Mouse (Mus musculus): ENCODE measurements around the gene Nptn.
A peak's percentile ranks its signal among the peaks of the same experiment; 100 is the strongest.
"Not testable (repeated sequence)": the region's sequence is repeated elsewhere in the genome, so short reads cannot be mapped to it uniquely, and the experiment has no call there.

The Nptn gene

GRCm38 (mm10) chr9:58560211-58560610, 21.8 kb upstream of the Nptn start:
- no peak for DNase-seq (ENCODE audit: low read depth, low spot score)

- not testable (repeated sequence) for DNase-seq (ENCODE audit: low read depth, low spot score)
Observed at GRCm38 (mm10) chr9:58565945-58566344, 16.1 kb upstream of the Nptn start.

- peak; percentile 31 for DNase-seq (ENCODE audit: low read depth, low spot score)
Observed at GRCm38 (mm10) chr9:58567682-58568081, 14.4 kb upstream of the Nptn start.

GRCm38 (mm10) chr9:58571001-58571400, 11.0 kb upstream of the Nptn start:
- no peak for DNase-seq (ENCODE audit: low read depth, low spot score)

GRCm38 (mm10) chr9:58578669-58579068, 3.4 kb upstream of the Nptn start:
- DNase-seq (ENCODE audit: low read depth, low spot score) = peak; percentile 70

GRCm38 (mm10) chr9:58580453-58581195, 1.4 kb upstream of the Nptn start:
- DNase-seq (ENCODE audit: low read depth, low spot score) = not testable (repeated sequence)

- no peak for DNase-seq (ENCODE audit: low read depth, low spot score)
Observed at GRCm38 (mm10) chr9:58581283-58581930, 633 bp upstream of the Nptn start.

- peak; percentile 20 for DNase-seq (ENCODE audit: low read depth, low spot score)
Observed at GRCm38 (mm10) chr9:58582581-58583266, 684 bp downstream of the Nptn start.

GRCm38 (mm10) chr9:58583267-58583641, 1.2 kb downstream of the Nptn start:
- peak; percentile 33 for DNase-seq (ENCODE audit: low read depth, low spot score)

GRCm38 (mm10) chr9:58584323-58584722, 2.3 kb downstream of the Nptn start:
- no peak for DNase-seq (ENCODE audit: low read depth, low spot score)

- no peak for DNase-seq (ENCODE audit: low read depth, low spot score)
Observed at GRCm38 (mm10) chr9:58588657-58589056, 6.6 kb downstream of the Nptn start.

- no peak for DNase-seq (ENCODE audit: low read depth, low spot score)
Observed at GRCm38 (mm10) chr9:58595313-58595712, 13.3 kb downstream of the Nptn start.

- no peak for DNase-seq (ENCODE audit: low read depth, low spot score)
Observed at GRCm38 (mm10) chr9:58613790-58614189, 31.8 kb downstream of the Nptn start.

GRCm38 (mm10) chr9:58615064-58615938, 33.3 kb downstream of the Nptn start:
- peak; percentile 5 for DNase-seq (ENCODE audit: low read depth, low spot score)

- no peak for DNase-seq (ENCODE audit: low read depth, low spot score)
Observed at GRCm38 (mm10) chr9:58623009-58623408, 41.0 kb downstream of the Nptn start.

- no peak for DNase-seq (ENCODE audit: low read depth, low spot score)
Observed at GRCm38 (mm10) chr9:58627197-58627596, 45.2 kb downstream of the Nptn start.

- DNase-seq (ENCODE audit: low read depth, low spot score) = no peak
Observed at GRCm38 (mm10) chr9:58630441-58630840, 48.4 kb downstream of the Nptn start.

GRCm38 (mm10) chr9:58648406-58649264, 66.6 kb downstream of the Nptn start:
- no peak for DNase-seq (ENCODE audit: low read depth, low spot score)

- no peak for DNase-seq (ENCODE audit: low read depth, low spot score)
Observed at GRCm38 (mm10) chr9:58649265-58649626, 67.2 kb downstream of the Nptn start.

GRCm38 (mm10) chr9:58651993-58652392, 70.0 kb downstream of the Nptn start:
- no peak for DNase-seq (ENCODE audit: low read depth, low spot score)

- DNase-seq (ENCODE audit: low read depth, low spot score) = no peak
Observed at GRCm38 (mm10) chr9:58654494-58654893, 72.5 kb downstream of the Nptn start.
